Mouse (Mus musculus) heart, postnatal 0 days (tissue): ENCODE data around the gene Dusp28.

Source experiments
- CTCF ChIP-seq: IDR thresholded peaks from 2 replicates; pipeline ENCODE4 v1.5.1; 2016; ENCODE audit warnings: antibody characterized with exemption, control low read depth, low read depth
- EP300 ChIP-seq: IDR thresholded peaks from 2 replicates; pipeline ENCODE4 v1.6.1; 2016; ENCODE audit warnings: antibody characterized with exemption, low read depth

- TF ChIP-seq CTCF (no peak), EP300 (no peak)
Measured at GRCm38 (mm10) chr1:92866170-92866569, 40.6 kb upstream of the Dusp28 start.
